Mouse (Mus musculus) liver (tissue): ENCODE measurements around the gene Olfr1057.
"Not testable (repeated sequence)": the region's sequence is repeated elsewhere in the genome, so short reads cannot be mapped to it uniquely, and the experiment has no call there.

Experiments
- DNase-seq: peaks from one replicate; pipeline ENCODE4 v3.0.0-alpha.2; 2020; ENCODE audit warnings: mixed read lengths

Gene Olfr1057

GRCm38 (mm10) chr2:86378293-86378692 is at the start of gene Olfr1057:
Gene Olfr1057, minus strand, starts transcription at chr2:86378393.
- no peak for DNase-seq

GRCm38 (mm10) chr2:86426649-86427048 is 48.5 kb upstream of the Olfr1057 start, which contains the start of gene Olfr1062:
Gene Olfr1062, minus strand, starts transcription at chr2:86426749.
- DNase-seq = not testable (repeated sequence)

GRCm38 (mm10) chr2:86413950-86414349 is 35.8 kb upstream of the Olfr1057 start, which contains the start of gene Olfr1061:
Gene Olfr1061, minus strand, starts transcription at chr2:86414050.
- DNase-seq = no peak

- no peak for DNase-seq
Observed at GRCm38 (mm10) chr2:86395114-86395513, 16.9 kb upstream of the Olfr1057 start.

- not testable (repeated sequence) for DNase-seq
Observed at GRCm38 (mm10) chr2:86388461-86388860, 10.3 kb upstream of the Olfr1057 start, which contains the start of gene Olfr1058. Gene Olfr1058, minus strand, starts transcription at chr2:86388561.

- DNase-seq = not testable (repeated sequence)
Observed at GRCm38 (mm10) chr2:86366342-86366741, 11.9 kb downstream of the Olfr1057 start.

GRCm38 (mm10) chr2:86362369-86362768 is 15.8 kb downstream of the Olfr1057 start, which contains the start of gene Olfr1056:
Gene Olfr1056, minus strand, starts transcription at chr2:86362469.
- no peak for DNase-seq

GRCm38 (mm10) chr2:86351751-86352150 is 26.4 kb downstream of the Olfr1057 start:
- not testable (repeated sequence) for DNase-seq

GRCm38 (mm10) chr2:86350184-86350583 is 28.0 kb downstream of the Olfr1057 start, which contains the start of gene Olfr1055:
Gene Olfr1055, minus strand, starts transcription at chr2:86350284.
- no peak for DNase-seq

GRCm38 (mm10) chr2:86335333-86335732 is 42.9 kb downstream of the Olfr1057 start, which contains the start of gene Olfr1054:
Gene Olfr1054, minus strand, starts transcription at chr2:86335433.
- no peak for DNase-seq
